Mouse (Mus musculus): ENCODE data around the gene Syvn1.

Gene Syvn1
- long read RNA-seq, experiment 1, partial matches to known transcripts = 5 of 6 reads
- long read RNA-seq, experiment 1, other reads (novel, unspliced or antisense) = 0 of 6 reads
- long read RNA-seq, experiment 2, partial matches to known transcripts = 2 of 2 reads
- long read RNA-seq, experiment 2, other reads (novel, unspliced or antisense) = 0 of 2 reads

GRCm38 (mm10) chr19:6046294-6047153 is at the start of gene Syvn1:
TSS of gene Syvn1 (plus strand) at chr19:6046576.
- intact Hi-C loops (cut with DNase I) = no loop called here

- intact Hi-C loops (cut with DNase I) = no loop called here
These were observed 48.2 kb upstream of the Syvn1 start for GRCm38 (mm10) chr19:5998180-5998579.

- intact Hi-C loops (cut with DNase I) = no loop called here
These were observed 46.4 kb upstream of the Syvn1 start for GRCm38 (mm10) chr19:5999969-6000368.

GRCm38 (mm10) chr19:6005541-6005940 is 40.8 kb upstream of the Syvn1 start:
- intact Hi-C loops (cut with DNase I) = no loop called here

GRCm38 (mm10) chr19:6007013-6007412 is 39.4 kb upstream of the Syvn1 start:
- intact Hi-C loops (cut with DNase I) = no loop called here

GRCm38 (mm10) chr19:6009137-6009536 is 37.2 kb upstream of the Syvn1 start:
- intact Hi-C loops (cut with DNase I) = no loop called here

GRCm38 (mm10) chr19:6013691-6014090 is 32.7 kb upstream of the Syvn1 start:
- intact Hi-C loops (cut with DNase I) = no loop called here

- intact Hi-C loops (cut with DNase I) = loop anchor here (5.0 kb wide), 1 partner anchor 33 kb away; no protein-coding TSS in a partner anchor
These were observed 31.3 kb upstream of the Syvn1 start for GRCm38 (mm10) chr19:6014991-6015510.

GRCm38 (mm10) chr19:6015511-6016315 is 30.7 kb upstream of the Syvn1 start, which contains the start of gene Capn1:
TSS of gene Capn1 (minus strand) at chr19:6015897.
- intact Hi-C loops (cut with DNase I) = loop anchor here (5.0 kb wide), 1 partner anchor 33 kb away; no protein-coding TSS in a partner anchor

GRCm38 (mm10) chr19:6016532-6016931 is 29.8 kb upstream of the Syvn1 start:
- intact Hi-C loops (cut with DNase I) = loop anchor here (5.0 kb wide), 1 partner anchor 34 kb away; no protein-coding TSS in a partner anchor

- intact Hi-C loops (cut with DNase I) = loop anchor here (1.0 to 5.0 kb wide), 2 partner anchors 36 to 53 kb away; no protein-coding TSS in a partner anchor
These were observed 28.0 kb upstream of the Syvn1 start for GRCm38 (mm10) chr19:6018142-6019089.

GRCm38 (mm10) chr19:6020276-6020675 is 26.1 kb upstream of the Syvn1 start:
- intact Hi-C loops (cut with DNase I) = no loop called here

GRCm38 (mm10) chr19:6023059-6023458 is 23.3 kb upstream of the Syvn1 start:
- intact Hi-C loops (cut with DNase I) = no loop called here

GRCm38 (mm10) chr19:6023930-6024329 is 22.4 kb upstream of the Syvn1 start:
- intact Hi-C loops (cut with DNase I) = no loop called here

- intact Hi-C loops (cut with DNase I) = no loop called here
These were observed 17.4 kb upstream of the Syvn1 start for GRCm38 (mm10) chr19:6028991-6029390.

GRCm38 (mm10) chr19:6029426-6029825 is 16.9 kb upstream of the Syvn1 start:
- intact Hi-C loops (cut with DNase I) = no loop called here

GRCm38 (mm10) chr19:6030520-6031280 is 15.7 kb upstream of the Syvn1 start:
- intact Hi-C loops (cut with DNase I) = no loop called here

- intact Hi-C loops (cut with DNase I) = no loop called here
These were observed 10.3 kb upstream of the Syvn1 start for GRCm38 (mm10) chr19:6035966-6036585.

GRCm38 (mm10) chr19:6037695-6038094 is 8.7 kb upstream of the Syvn1 start:
- intact Hi-C loops (cut with DNase I) = no loop called here

Data from adrenal gland (tissue).